Mouse (Mus musculus) intestine, postnatal 0 days (tissue): ENCODE measurements at regions not wholly inside any gene's neighbourhood (a gene's known extent, or its start where the extent isn't known, plus 50 kb on each side); places are given as distances from the start of the nearest gene placed in this dataset.

ENCODE experiments used
- ATAC-seq: fragments of 200-750 bp; cut with Nextera tagmentation; 2 replicates; pipeline ENCODE4 v1.8.0; 2017; ENCODE audit warnings: mild to moderate bottlenecking, moderate TSS enrichment, moderate library complexity
- H3K27ac ChIP-seq: fragments of 300-500 bp; sonication (generic); 2 replicates; pipeline ENCODE4 v1.5.1; 2014; ENCODE audit warnings: mild to moderate bottlenecking, low read depth, low read length, moderate library complexity
- H3K27me3 ChIP-seq: fragments of 300-500 bp; sonication (generic); replicated peaks from 2 replicates; pipeline ENCODE4 v1.6.1; 2014; ENCODE audit warnings: low read length, mixed read lengths; ENCODE audit not compliant: control insufficient read depth, insufficient read depth
- H3K36me3 ChIP-seq: fragments of 300-500 bp; sonication (generic); 2 replicates; pipeline ENCODE4 v1.6.1; 2014; ENCODE audit warnings: mild to moderate bottlenecking, moderate library complexity; ENCODE audit not compliant: control insufficient read depth, insufficient read depth
- H3K4me1 ChIP-seq: fragments of 300-500 bp; sonication (generic); replicated peaks from 2 replicates; pipeline ENCODE4 v1.6.1; 2014; ENCODE audit warnings: antibody characterized with exemption, low read length, mixed read lengths; ENCODE audit not compliant: control insufficient read depth, insufficient read depth
- H3K4me2 ChIP-seq: fragments of 300-500 bp; sonication (generic); replicated peaks from 2 replicates; pipeline ENCODE4 v1.6.1; 2014; ENCODE audit warnings: low read depth, mild to moderate bottlenecking, moderate library complexity
- H3K4me3 ChIP-seq: fragments of 300-500 bp; sonication (generic); 2 replicates; pipeline ENCODE4 v1.5.1; 2014; ENCODE audit warnings: low read depth, low read length
- H3K9ac ChIP-seq: fragments of 300-500 bp; sonication (generic); 2 replicates; pipeline ENCODE4 v1.6.1; 2014; ENCODE audit warnings: mild to moderate bottlenecking, low read depth, low read length
- H3K9me3 ChIP-seq: fragments of 300-500 bp; sonication (generic); 2 replicates; pipeline ENCODE4 v1.6.1; 2016; ENCODE audit warnings: mixed run types; ENCODE audit not compliant: control insufficient read depth
- CTCF ChIP-seq: sonication (generic); IDR thresholded peaks from 2 replicates; pipeline ENCODE4 v1.5.1; 2016; ENCODE audit warnings: low read depth, mild to moderate bottlenecking, control low read depth, antibody characterized with exemption, moderate library complexity
- WGBS: fragments of 180-500 bp; shearing (Covaris S2); extraction: QIAGEN DNeasy Blood & Tissue Kit; methylation state at CpG from one replicate; pipeline ENCODE4 v1.1.7; 2014; 5-methylcytosine and 5-hydroxymethylcytosine counted together

- Histone ChIP-seq H3K4me1 (peaks cover 5% of the 10 kb centered on the region; the same call in 1 of the 2 replicates), H3K4me3 (no peak overlapping the region), H3K9me3 (peaks cover 2% of the 10 kb centered on the region; the same call in 1 of the 2 replicates), H3K27ac (no peak overlapping the region; the same call in 1 of the 2 replicates), H3K9ac (no peak overlapping the region), H3K27me3 (no peaks in the 10 kb centered on the region), H3K36me3 (no peaks in the 10 kb centered on the region), H3K4me2 (no peak overlapping the region)
- ATAC-seq, result peak; percentile 54
- TF ChIP-seq CTCF, result no peak
- 43% methylated on average over 8 of the region's 8 CpGs for WGBS
Measured at GRCm38 (mm10) chr10:42108294-42109014, 90.2 kb upstream of the Armc2 start.

- peak; percentile 26 for ATAC-seq
- Histone ChIP-seq H3K36me3 (no peaks in the 10 kb centered on the region), H3K4me1 (peaks cover 5% of the 10 kb centered on the region; the same call in 1 of the 2 replicates), H3K4me3 (no peak overlapping the region), H3K9ac (no peak overlapping the region), H3K9me3 (no peaks in the 10 kb centered on the region), H3K4me2 (no peak overlapping the region), H3K27me3 (no peaks in the 10 kb centered on the region), H3K27ac (no peak overlapping the region)
- WGBS, result 46% methylated on average over 12 of the region's 12 CpGs
- TF ChIP-seq CTCF, result no peak
Measured at GRCm38 (mm10) chr10:42107437-42108293, 89.4 kb upstream of the Armc2 start.

GRCm38 (mm10) chr10:42106611-42107010, 88.4 kb upstream of the Armc2 start:
- H3K27me3 ChIP-seq, result no peaks in the 10 kb centered on the region
- H3K9ac ChIP-seq, result no peak overlapping the region
- H3K4me2 ChIP-seq, result no peak overlapping the region
- no peak overlapping the region for H3K4me3 ChIP-seq
- ATAC-seq, result no peak
- 90% methylated on average over 9 of the region's 9 CpGs for WGBS
- no peak overlapping the region for H3K27ac ChIP-seq
- H3K9me3 ChIP-seq, result no peaks in the 10 kb centered on the region
- no peak for TF ChIP-seq CTCF
- H3K4me1 ChIP-seq, result peaks cover 5% of the 10 kb centered on the region; the same call in 1 of the 2 replicates
- no peaks in the 10 kb centered on the region for H3K36me3 ChIP-seq

- 89% methylated on average over 7 of the region's 7 CpGs for WGBS
- H3K4me1 ChIP-seq, result peaks cover 5% of the 10 kb centered on the region; the same call in 1 of the 2 replicates
- no peak for ATAC-seq
Measured at GRCm38 (mm10) chr10:42105083-42105482, 86.8 kb upstream of the Armc2 start.

GRCm38 (mm10) chr10:42102320-42102719, 84.1 kb upstream of the Armc2 start:
- TF ChIP-seq CTCF, result no peak
- H3K27ac ChIP-seq, result no peak overlapping the region
- no peaks in the 10 kb centered on the region for H3K36me3 ChIP-seq
- no peaks in the 10 kb centered on the region for H3K27me3 ChIP-seq
- WGBS, result 86% methylated on average over 8 of the region's 8 CpGs
- no peak for ATAC-seq
- no peak overlapping the region for H3K4me2 ChIP-seq
- no peaks in the 10 kb centered on the region for H3K9me3 ChIP-seq
- no peaks in the 10 kb centered on the region for H3K4me1 ChIP-seq
- H3K4me3 ChIP-seq, result no peak overlapping the region
- H3K9ac ChIP-seq, result no peak overlapping the region

More at GRCm38 (mm10) chr10:42105083-42105482, 86.8 kb upstream of the Armc2 start:
- Histone ChIP-seq H3K27me3 (no peaks in the 10 kb centered on the region), H3K4me3 (no peak overlapping the region), H3K4me2 (no peak overlapping the region), H3K9me3 (no peaks in the 10 kb centered on the region), H3K36me3 (no peaks in the 10 kb centered on the region), H3K9ac (no peak overlapping the region), H3K27ac (no peak overlapping the region)
- no peak for TF ChIP-seq CTCF

GRCm38 (mm10) chr10:42101096-42101495, 82.9 kb upstream of the Armc2 start:
- Histone ChIP-seq H3K9me3 (no peaks in the 10 kb centered on the region), H3K4me3 (no peak overlapping the region), H3K4me2 (no peak overlapping the region), H3K9ac (no peak overlapping the region), H3K36me3 (no peaks in the 10 kb centered on the region), H3K27me3 (no peaks in the 10 kb centered on the region), H3K27ac (no peak overlapping the region), H3K4me1 (no peaks in the 10 kb centered on the region)
- WGBS, result 88% methylated on average over 6 of the region's 6 CpGs
- no peak for TF ChIP-seq CTCF
- ATAC-seq, result no peak
